Mouse (Mus musculus): ENCODE measurements around the gene Ctnna3.

Ctnna3 gene

GRCm38 (mm10) chr10:64082345-64082744 is 652.4 kb downstream of the Ctnna3 start:
- DNase-seq (ENCODE audit: low spot score) = no peak

GRCm38 (mm10) chr10:64083813-64084212 is 653.9 kb downstream of the Ctnna3 start:
- no peak for DNase-seq (ENCODE audit: low spot score)

DNA sequence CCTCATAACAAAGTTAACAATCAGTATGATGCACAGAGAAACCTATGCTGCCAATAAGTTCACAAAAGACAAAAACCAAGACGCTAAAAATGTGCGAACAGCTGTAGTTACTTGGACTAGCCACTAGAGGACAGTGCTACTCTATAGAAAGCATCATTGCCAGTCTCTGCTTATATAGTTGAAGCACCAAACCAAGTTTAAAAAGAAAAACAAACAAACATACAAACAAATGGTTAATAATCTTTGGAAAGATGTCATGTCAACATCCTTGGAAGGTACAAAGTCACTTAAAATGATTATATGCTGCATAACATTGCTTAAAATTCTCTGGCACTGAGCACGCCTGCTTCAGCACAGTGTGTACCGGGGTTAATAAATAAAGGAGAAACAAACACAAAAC is 654.6 kb downstream of the Ctnna3 start:
- no peak for DNase-seq (ENCODE audit: low spot score)

GRCm38 (mm10) chr10:64086183-64086566 is 656.3 kb downstream of the Ctnna3 start:
- no peak for DNase-seq (ENCODE audit: low spot score)

DNA sequence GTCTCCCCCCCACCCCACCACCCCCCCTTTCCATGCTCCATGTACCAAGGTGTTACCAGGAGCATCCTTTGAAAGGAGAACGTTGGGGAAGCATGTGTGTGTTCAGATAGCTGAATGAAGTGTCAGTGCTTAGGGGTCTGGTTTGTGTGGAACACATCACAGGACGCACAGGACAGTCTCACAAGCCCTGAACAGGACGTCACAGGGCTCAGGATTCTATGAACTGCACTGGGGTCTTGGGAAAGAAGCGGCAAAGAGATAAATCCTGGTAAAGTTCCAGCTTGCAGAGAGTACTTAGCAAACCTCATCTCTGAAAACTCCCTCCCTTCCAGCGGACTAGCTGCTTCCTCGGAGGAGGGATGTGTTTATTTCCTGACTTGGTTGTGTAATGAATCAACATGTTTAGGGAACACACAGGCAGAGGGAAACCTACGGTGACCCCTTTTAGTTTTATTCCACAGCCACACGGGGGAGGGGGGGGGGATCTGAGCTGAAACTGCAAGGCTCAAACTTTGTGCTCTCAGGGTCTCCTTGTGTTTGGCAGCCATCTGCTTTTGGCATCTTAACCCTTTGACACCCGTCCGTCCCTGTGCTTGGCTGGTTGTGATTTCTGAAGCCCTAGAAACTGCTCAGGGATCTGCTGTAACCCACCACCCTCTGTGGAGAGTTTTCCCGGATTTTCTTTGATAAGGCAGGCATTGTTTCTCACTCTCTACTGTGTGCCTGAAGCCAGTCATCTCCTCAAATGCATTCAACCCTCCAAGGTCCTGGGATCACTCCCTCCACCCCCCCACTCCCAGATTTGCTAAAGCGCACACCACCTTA is 656.9 kb downstream of the Ctnna3 start:
- DNase-seq (ENCODE audit: low spot score) = no peak

- DNase-seq (ENCODE audit: low spot score) = no peak
Measured at GRCm38 (mm10) chr10:64087521-64087920, 657.6 kb downstream of the Ctnna3 start.

- DNase-seq (ENCODE audit: low spot score) = no peak
Measured at GRCm38 (mm10) chr10:64087936-64088773, 658.3 kb downstream of the Ctnna3 start.

DNA sequence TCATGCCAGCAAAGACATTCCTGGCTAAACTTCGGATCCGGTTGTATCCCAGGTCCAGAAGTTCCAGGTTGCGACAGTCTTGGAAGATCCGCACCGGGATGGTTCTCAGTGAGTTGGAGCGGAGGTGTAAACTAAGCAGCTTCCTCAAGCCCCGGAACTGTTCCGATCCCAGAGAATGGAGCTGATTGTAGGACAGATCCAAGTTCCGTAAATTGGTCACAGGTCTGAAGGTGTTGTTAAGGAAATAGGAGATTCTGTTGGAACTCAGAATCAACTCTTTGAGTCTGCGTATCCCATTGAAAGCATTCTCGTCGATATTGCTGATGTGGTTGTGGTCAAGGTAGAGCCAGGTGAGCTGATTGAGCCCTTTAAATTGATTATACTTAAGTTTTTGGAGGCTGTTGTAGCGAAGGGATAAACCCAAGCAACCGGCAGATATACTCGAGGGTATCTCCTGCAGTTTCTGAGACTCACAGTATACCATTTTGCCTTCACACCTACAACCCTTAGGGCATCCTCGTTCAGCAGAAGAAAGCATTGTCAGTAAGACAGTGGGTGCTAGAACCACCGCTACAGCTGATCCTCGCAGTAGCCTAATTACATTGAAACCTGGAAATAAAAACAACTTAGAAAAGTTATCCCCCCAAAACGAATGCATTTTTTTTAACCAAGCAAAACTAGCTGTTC is 659.0 kb downstream of the Ctnna3 start:
- no peak for DNase-seq (ENCODE audit: low spot score)

- no peak for DNase-seq (ENCODE audit: low spot score)
Measured at GRCm38 (mm10) chr10:64089680-64090460, 660.0 kb downstream of the Ctnna3 start, which contains the start of gene Lrrtm3. Lrrtm3 (minus strand) TSS chr10:64090277.

- DNase-seq (ENCODE audit: low spot score) = no peak
Measured at GRCm38 (mm10) chr10:64096532-64096931, 666.6 kb downstream of the Ctnna3 start.

DNA sequence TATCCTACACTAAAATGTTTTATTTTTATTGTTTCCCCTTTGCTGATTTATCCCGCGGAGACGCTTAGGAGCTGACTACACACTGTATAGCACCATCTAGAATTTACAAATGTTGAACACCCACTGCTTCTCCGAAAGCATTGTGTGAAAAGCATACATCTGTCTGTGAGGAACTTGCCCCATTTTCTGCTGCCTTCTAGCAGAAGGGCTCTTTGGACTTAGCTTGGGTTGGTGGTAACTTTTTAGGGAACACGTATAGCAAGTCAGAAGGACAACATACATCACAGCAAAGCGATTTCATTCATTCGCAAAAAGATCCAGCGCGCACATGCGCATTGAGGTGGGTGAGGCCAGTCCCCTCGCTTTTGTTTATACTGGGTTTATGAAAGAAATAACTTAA is 685.3 kb downstream of the Ctnna3 start:
- DNase-seq (ENCODE audit: low spot score) = no peak

DNA sequence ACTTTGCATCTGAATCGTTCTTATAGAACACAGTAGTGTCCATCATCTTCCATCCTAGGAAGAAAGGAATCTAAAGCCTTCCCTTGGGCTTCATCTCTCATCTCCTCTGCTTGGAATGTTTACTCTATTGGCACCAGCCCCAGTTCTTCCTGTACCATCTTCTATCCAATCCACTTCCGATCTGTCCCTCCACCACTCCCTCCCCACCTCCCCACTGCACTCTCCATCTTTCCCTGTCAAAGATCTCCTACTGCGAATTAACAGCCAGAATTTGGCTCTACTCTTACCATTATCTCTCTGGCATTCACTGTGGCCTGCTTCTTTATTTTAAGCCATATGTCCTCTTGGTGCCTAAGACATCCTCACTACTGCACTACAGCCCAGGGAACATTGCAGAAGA is 688.9 kb downstream of the Ctnna3 start:
- DNase-seq (ENCODE audit: low spot score) = no peak

GRCm38 (mm10) chr10:64130397-64131150 is 700.7 kb downstream of the Ctnna3 start:
- DNase-seq (ENCODE audit: low spot score) = no peak

GRCm38 (mm10) chr10:64133461-64133860 is 703.6 kb downstream of the Ctnna3 start:
- DNase-seq (ENCODE audit: low spot score) = no peak

DNA sequence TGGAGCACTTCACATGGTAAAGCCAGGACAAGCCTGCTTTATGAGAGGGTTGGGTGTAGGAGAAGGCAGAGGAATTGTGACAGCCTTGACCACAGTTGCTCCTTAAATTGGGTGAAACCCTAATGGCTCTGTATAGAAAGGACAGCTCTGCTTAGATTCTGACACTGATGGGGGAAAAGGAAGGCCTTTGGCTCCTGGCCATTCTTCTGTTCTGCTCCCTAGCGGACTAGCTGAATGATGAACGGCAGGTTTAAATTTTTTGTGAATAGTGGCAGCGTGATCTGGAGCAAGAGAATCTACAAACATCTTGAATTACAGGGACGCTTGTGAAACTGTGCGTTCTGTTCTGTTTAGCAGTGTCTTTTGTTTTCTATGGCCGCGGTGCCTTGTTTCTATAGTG is 705.6 kb downstream of the Ctnna3 start:
- DNase-seq (ENCODE audit: low spot score) = no peak

GRCm38 (mm10) chr10:64146511-64146910 is 716.6 kb downstream of the Ctnna3 start:
- no peak for DNase-seq (ENCODE audit: low spot score)

GRCm38 (mm10) chr10:64181696-64182095 is 751.8 kb downstream of the Ctnna3 start:
- DNase-seq (ENCODE audit: low spot score) = no peak

- no peak for DNase-seq (ENCODE audit: low spot score)
Measured at GRCm38 (mm10) chr10:64182731-64183130, 752.8 kb downstream of the Ctnna3 start.

DNA sequence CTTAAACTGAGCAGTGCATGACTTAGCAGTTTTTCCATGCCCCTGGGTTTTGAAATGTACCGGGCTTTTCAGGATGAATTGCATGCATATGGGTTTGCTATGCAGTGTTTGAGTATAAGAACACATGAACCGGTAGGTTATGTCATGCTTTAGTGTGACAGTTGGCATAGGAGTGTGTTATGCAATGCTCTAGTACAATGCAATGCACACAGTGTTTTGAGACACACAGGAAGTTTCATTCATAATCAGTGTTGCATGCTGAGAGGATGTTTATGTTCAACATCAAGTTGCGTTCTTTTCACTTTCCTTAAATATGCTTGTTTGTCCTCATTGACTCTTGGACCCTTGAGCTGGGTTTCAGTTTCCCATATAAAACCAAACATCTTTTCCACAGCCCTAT is 758.1 kb downstream of the Ctnna3 start:
- no peak for DNase-seq (ENCODE audit: low spot score)

DNA sequence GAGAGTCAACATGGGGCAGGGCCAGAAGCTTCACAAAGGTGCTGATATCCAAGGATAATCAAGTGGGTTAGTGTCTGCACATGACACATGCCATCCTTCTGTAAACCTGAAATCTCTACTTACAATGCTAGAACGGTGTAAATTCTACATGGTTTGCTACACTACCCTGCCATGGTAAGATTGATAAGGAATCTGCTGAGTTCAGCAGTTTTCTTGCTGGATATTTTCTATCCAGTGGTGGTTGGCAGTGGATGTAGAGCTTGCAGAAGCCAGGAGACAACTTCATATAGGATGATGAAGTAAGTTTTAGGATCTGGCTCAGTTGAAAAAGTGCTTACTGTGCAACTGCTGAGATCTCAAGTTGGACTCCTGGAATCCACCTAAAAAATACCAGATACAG is 767.7 kb downstream of the Ctnna3 start:
- DNase-seq (ENCODE audit: low spot score) = no peak

DNA sequence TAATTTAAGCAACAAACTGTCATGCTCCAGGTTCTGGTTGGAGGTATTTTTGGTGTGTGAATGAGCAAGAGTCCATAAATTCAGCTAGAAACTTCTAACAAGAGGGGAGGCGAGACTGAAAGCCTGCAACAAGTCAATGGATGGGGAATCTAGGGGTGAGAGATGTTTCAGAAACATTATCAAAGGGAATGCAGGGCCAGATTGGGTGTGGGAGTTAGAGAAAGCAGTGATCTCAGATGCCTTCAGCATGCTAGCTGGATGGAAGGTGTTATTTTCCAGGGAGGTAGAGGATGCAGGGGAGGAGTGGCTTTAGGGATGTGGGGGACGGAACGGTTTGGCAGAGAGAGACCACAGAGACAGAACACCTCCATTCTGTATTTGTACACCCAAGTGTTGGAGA is 785.7 kb downstream of the Ctnna3 start:
- DNase-seq (ENCODE audit: low spot score) = no peak
